Mouse (Mus musculus) gastrocnemius, postnatal 25 days (tissue): ENCODE results near the gene Arglu1. TPM values are rescaled to one million over a fixed set of nuclear protein-coding genes. Genes with fewer than 3 reads are reported as not detected.

Source experiments
- DNase-seq: peaks from one replicate; pipeline ENCODE4 v3.0.0; 2022
- microRNA-seq, 2 experiments: library from miRNA; unstranded; fragments of <30 nt; microRNA quantifications; one replicate each; pipeline ENCODE4 v1.2.0; 2021; ENCODE audit warnings: borderline replicate concordance in 2 of 2
- total RNA-seq, 2 experiments: library from RNA; stranded (reverse); gene quantifications; 1 replicate in 1 of 2; 2 replicates in 1 of 2; pipeline ENCODE4 v1.2.3; 2021

The Arglu1 gene
- total RNA-seq, 2 experiments from 2014 or later = 27.5 to 28.1 TPM

GRCm38 (mm10) chr8:8621236-8621917 is 68.9 kb downstream of the Arglu1 start:
- no peak for DNase-seq

GRCm38 (mm10) chr8:8620536-8620935 is 69.8 kb downstream of the Arglu1 start:
- no peak for DNase-seq

- DNase-seq = no peak
Observed at GRCm38 (mm10) chr8:8619221-8620194, 70.8 kb downstream of the Arglu1 start.

Small RNA genes lying within 50 kb of the gene (microRNA-seq; reads per million reads assigned to microRNA genes)
- 0.26 to 0.74 reads per million in 2 experiments for gene Mir7654

Other genes with a start within 250 kb of the Arglu1 start
- 1 to 10 TPM; 6.3 to 6.9 TPM for gene Efnb2, start 29.3 kb downstream of the Arglu1 start, total RNA-seq